15 mouse cellular contexts compared by ENCODE assay signal in genomic region chr9:116332485-116333118, GRCm38 (mm10).
"Had no signal": no experiment of that assay in that cellular context is flagged by ENCODE, and none has a peak within 500 bp of the region (broad histone marks: within the 10 kb centered on the region; RNA-seq: fewer than 3 reads in every experiment).

No protein-coding gene starts in this region.

- ATAC-seq: lung, postnatal 0 days; midbrain, embryonic 13.5 days; midbrain, embryonic 15.5 days had no signal

- H3K9me3 ChIP-seq: lung, embryonic 15.5 days; megakaryocyte, embryonic 14.5 days; midbrain, embryonic 13.5 days; midbrain, embryonic 15.5 days; neural tube, embryonic 12.5 days had no signal

- DNase-seq: lung, adult 2 months; lung, postnatal 14 days; lung, postnatal 36 days; right cerebral cortex, postnatal 14 days; thymus, adult 2 months; thymus, postnatal 25 days; thymus, postnatal 4 days had no signal

- H3K9ac ChIP-seq: lung, embryonic 15.5 days; midbrain, embryonic 13.5 days; midbrain, embryonic 15.5 days; neural tube, embryonic 12.5 days had no signal

- H3K27me3 ChIP-seq: lung, embryonic 15.5 days; megakaryocyte, embryonic 14.5 days; midbrain, embryonic 13.5 days; midbrain, embryonic 15.5 days; neural tube, embryonic 12.5 days had no signal

- H3K4me2 ChIP-seq: lung, embryonic 15.5 days; midbrain, embryonic 11.5 days; midbrain, embryonic 13.5 days; midbrain, embryonic 15.5 days; neural tube, embryonic 12.5 days had no signal

- H3K36me3 ChIP-seq: lung, embryonic 15.5 days; midbrain, embryonic 13.5 days; midbrain, embryonic 15.5 days; neural tube, embryonic 12.5 days had no signal

- H3K4me1 ChIP-seq: midbrain, embryonic 13.5 days; midbrain, embryonic 15.5 days had no signal

- H3K27ac ChIP-seq: lung, embryonic 15.5 days; macrophage; midbrain, embryonic 13.5 days; midbrain, embryonic 15.5 days; neural tube, embryonic 12.5 days had no signal

- H3K4me3 ChIP-seq: lung, embryonic 15.5 days; megakaryocyte, embryonic 14.5 days; midbrain, embryonic 13.5 days; midbrain, embryonic 15.5 days; neural tube, embryonic 12.5 days had no signal
